Comparison of ENCODE assay signal across 20 mouse cellular contexts in genomic region chr2:19660875-19661274, GRCm38 (mm10). TPM values are rescaled to one million over a fixed set of nuclear protein-coding genes. Genes with fewer than 3 reads are reported as not detected.
DNase-seq lines count a peak whose midpoint lies in the region; ATAC-seq and TF ChIP-seq lines count a peak whose summit lies in the region.
"Had no signal": no experiment of that assay in that cellular context is flagged by ENCODE, and none has a peak within 500 bp of the region (broad histone marks: within the 10 kb centered on the region; RNA-seq: fewer than 3 reads in every experiment).

No protein-coding gene starts in this region.

- H3K36me3 ChIP-seq in heart, embryonic 10.5 days, result no peaks in the 10 kb centered on the region
- H3K36me3 ChIP-seq in kidney, postnatal 0 days (ENCODE audit: insufficient read depth, low read length), result no peaks in the 10 kb centered on the region
- no peaks in the 10 kb centered on the region for H3K36me3 ChIP-seq in kidney, embryonic 14.5 days (ENCODE audit: control insufficient read depth, insufficient read depth, low read length)
- H3K36me3 ChIP-seq: limb, embryonic 10.5 days; liver, embryonic 13.5 days; neural tube, embryonic 13.5 days had no signal

- intact Hi-C loops in heart, postnatal 14 days (cut with DNase I), result loop anchor here (2.0 to 5.0 kb wide), 2 partner anchors 41 to 70 kb away; no protein-coding TSS in a partner anchor

- no peak overlapping the region for H3K9ac ChIP-seq in kidney, postnatal 0 days (ENCODE audit: low read depth, low read length)
- H3K9ac ChIP-seq in kidney, embryonic 14.5 days (ENCODE audit: low read depth, low read length), result no peak overlapping the region
- H3K9ac ChIP-seq: forebrain, embryonic 13.5 days; liver, embryonic 13.5 days; neural tube, embryonic 13.5 days had no signal

- peak; percentile 27; the same call in 1 of the 2 replicates for TF ChIP-seq CTCF in kidney, postnatal 0 days (IDR thresholded peaks at IDR 0.05; ENCODE audit: low read depth)

- no peak overlapping the region for H3K4me2 ChIP-seq in kidney, postnatal 0 days (ENCODE audit: low read length)
- no peak overlapping the region for H3K4me2 ChIP-seq in kidney, embryonic 14.5 days (replicated peaks; ENCODE audit: low read depth, low read length)
- H3K4me2 ChIP-seq: forebrain, embryonic 13.5 days; liver, embryonic 13.5 days; neural tube, embryonic 13.5 days had no signal

- DNase-seq in cerebellum, adult 9-10 months, result peak; percentile 15
- DNase-seq in cerebellum, postnatal 10 days, result no peak
- DNase-seq in heart, embryonic 10.5 days (ENCODE audit: low spot score), result no peak
- no peak for DNase-seq in heart, postnatal 14 days
- DNase-seq in kidney, postnatal 0 days (ENCODE audit: low spot score), result peak; percentile 14
- DNase-seq in NIH3T3 (ENCODE audit: low read depth), result peak; percentile 34
- DNase-seq in ovary, postnatal 14 days (ENCODE audit: low spot score), result no peak
- DNase-seq: adrenal gland, postnatal 14 days; cerebellum, postnatal 14 days; kidney, adult 11 months; kidney, postnatal 4 days; layer of hippocampus, postnatal 36 days; liver, embryonic 13.5 days; midbrain, embryonic 14.5 days; right cerebral cortex, postnatal 4 days had no signal

- H3K27ac ChIP-seq in heart, embryonic 10.5 days, result no peak overlapping the region
- no peak overlapping the region for H3K27ac ChIP-seq in kidney, postnatal 0 days
- no peak overlapping the region for H3K27ac ChIP-seq in kidney, embryonic 14.5 days (ENCODE audit: low read depth, low read length)
- H3K27ac ChIP-seq: forebrain, embryonic 13.5 days; limb, embryonic 10.5 days; liver, embryonic 13.5 days; macrophage; neural tube, embryonic 13.5 days had no signal

- H3K9me3 ChIP-seq in heart, embryonic 10.5 days, result no peaks in the 10 kb centered on the region
- H3K9me3 ChIP-seq in kidney, postnatal 0 days (replicated peaks; ENCODE audit: low read length), result no peaks in the 10 kb centered on the region
- no peaks in the 10 kb centered on the region for H3K9me3 ChIP-seq in kidney, embryonic 14.5 days (ENCODE audit: control insufficient read depth, low read length)
- H3K9me3 ChIP-seq: forebrain, embryonic 13.5 days; limb, embryonic 10.5 days; liver, embryonic 13.5 days; neural tube, embryonic 13.5 days had no signal

- H3K4me1 ChIP-seq in heart, embryonic 10.5 days, result peaks cover 18% of the 10 kb centered on the region
- no peaks in the 10 kb centered on the region for H3K4me1 ChIP-seq in kidney, postnatal 0 days (replicated peaks; ENCODE audit: insufficient read depth, low read length)
- no peaks in the 10 kb centered on the region for H3K4me1 ChIP-seq in kidney, embryonic 14.5 days (ENCODE audit: control insufficient read depth, insufficient read depth, low read length)

- no peak for ATAC-seq in kidney, postnatal 0 days (replicated peaks; ENCODE audit: low FRiP score, low read depth)
- no peak for ATAC-seq in kidney, embryonic 14.5 days (ENCODE audit: low FRiP score, low TSS enrichment)
- ATAC-seq: forebrain, embryonic 13.5 days had no signal

- peak overlapping the region; percentile 89 for H3K4me3 ChIP-seq in heart, embryonic 10.5 days
- no peak overlapping the region for H3K4me3 ChIP-seq in kidney, postnatal 0 days (replicated peaks; ENCODE audit: low read depth, low read length)
- H3K4me3 ChIP-seq in kidney, embryonic 14.5 days (ENCODE audit: low read length), result no peak overlapping the region
- H3K4me3 ChIP-seq: forebrain, embryonic 13.5 days; limb, embryonic 10.5 days; liver, embryonic 13.5 days; neural tube, embryonic 13.5 days had no signal

- H3K27me3 ChIP-seq in heart, embryonic 10.5 days (ENCODE audit: insufficient read depth, poor library complexity, severe bottlenecking), result peaks cover 7% of the 10 kb centered on the region; the same call in 1 of the 2 replicates
- H3K27me3 ChIP-seq in kidney, postnatal 0 days (ENCODE audit: insufficient read depth, low read length), result no peaks in the 10 kb centered on the region
- H3K27me3 ChIP-seq in kidney, embryonic 14.5 days (ENCODE audit: control insufficient read depth, insufficient read depth, low read length), result peaks cover 19% of the 10 kb centered on the region

RNA-seq across cellular contexts. Expression of gene Otud1, which starts 3.3 kb away (rescaled TPM):
- polyA plus RNA-seq in heart, embryonic 10.5 days (2016; fragmentation: Nextera tagmentation; extraction: Ambion mirVana), result 3.1 and 4.1 TPM in 2 replicates
- total RNA-seq in heart, postnatal 14 days (2021), result 10 to 100 TPM; 15.7 to 17.7 TPM
- polyA plus RNA-seq in kidney, postnatal 0 days (2015; fragmentation: Nextera tagmentation; extraction: Ambion mirVana), result 2.7 and 3.8 TPM in 2 replicates
- polyA plus RNA-seq in kidney, embryonic 14.5 days (2014; fragmentation: Nextera tagmentation; extraction: Ambion mirVana), result 1.9 TPM in 2 replicates

Comparison
In these comparisons a context has a peak if more than half of its experiments do, and no peak if none do; other contexts are left out.
1. DNase-seq: peak in cerebellum, adult 9-10 months (single experiment), kidney, postnatal 0 days (single experiment) and NIH3T3 (single experiment); none in cerebellum, postnatal 10 days (0 of 2), heart, embryonic 10.5 days (single experiment), heart, postnatal 14 days (0 of 2) and ovary, postnatal 14 days (single experiment).